Mouse (Mus musculus) ES-CJ7 (cell line): ENCODE measurements at regions not wholly inside any gene's neighbourhood (a gene's known extent, or its start where the extent isn't known, plus 50 kb on each side); places are given as distances from the start of the nearest gene placed in this dataset.
A peak's percentile ranks its signal among the peaks of the same experiment; 100 is the strongest.

ENCODE experiments used
- DNase-seq: peaks from one replicate; pipeline ENCODE4 v3.0.0; 2011; ENCODE audit warnings: low read depth, low spot score

GRCm38 (mm10) chr3:103464181-103464580 lies 110.8 kb upstream of the Syt6 start:
- no peak for DNase-seq

GRCm38 (mm10) chr3:103464729-103465128 lies 110.3 kb upstream of the Syt6 start:
- no peak for DNase-seq

DNA sequence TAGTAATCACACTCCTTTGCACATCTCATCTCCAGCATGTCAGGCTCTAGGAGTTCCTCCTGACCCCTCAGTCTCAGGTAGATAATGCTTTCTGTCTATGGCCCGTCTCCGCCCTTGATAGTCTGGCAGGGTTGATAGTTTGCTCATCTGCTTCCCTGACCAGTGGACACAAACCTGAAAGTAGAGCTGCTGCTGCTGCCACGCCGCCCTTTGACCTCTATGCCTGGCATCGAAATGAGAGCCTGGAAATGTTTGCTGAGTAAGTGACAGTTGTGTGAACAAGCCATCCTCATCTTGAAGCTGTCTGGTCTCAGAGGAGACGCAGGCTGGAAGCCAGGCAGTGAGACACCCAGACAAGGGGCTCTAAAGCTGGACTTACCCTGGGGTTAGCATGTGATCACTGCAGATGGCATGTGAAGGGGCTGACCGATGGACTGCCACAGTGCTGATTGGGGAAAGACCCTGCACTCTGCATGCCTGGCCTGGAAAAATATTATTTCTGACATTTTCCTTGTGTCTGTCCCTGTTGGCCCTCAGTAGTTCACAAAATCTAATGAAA lies 109.8 kb upstream of the Syt6 start:
- no peak for DNase-seq

- DNase-seq: no peak
These were observed 109.1 kb upstream of the Syt6 start for GRCm38 (mm10) chr3:103465948-103466347.

DNA sequence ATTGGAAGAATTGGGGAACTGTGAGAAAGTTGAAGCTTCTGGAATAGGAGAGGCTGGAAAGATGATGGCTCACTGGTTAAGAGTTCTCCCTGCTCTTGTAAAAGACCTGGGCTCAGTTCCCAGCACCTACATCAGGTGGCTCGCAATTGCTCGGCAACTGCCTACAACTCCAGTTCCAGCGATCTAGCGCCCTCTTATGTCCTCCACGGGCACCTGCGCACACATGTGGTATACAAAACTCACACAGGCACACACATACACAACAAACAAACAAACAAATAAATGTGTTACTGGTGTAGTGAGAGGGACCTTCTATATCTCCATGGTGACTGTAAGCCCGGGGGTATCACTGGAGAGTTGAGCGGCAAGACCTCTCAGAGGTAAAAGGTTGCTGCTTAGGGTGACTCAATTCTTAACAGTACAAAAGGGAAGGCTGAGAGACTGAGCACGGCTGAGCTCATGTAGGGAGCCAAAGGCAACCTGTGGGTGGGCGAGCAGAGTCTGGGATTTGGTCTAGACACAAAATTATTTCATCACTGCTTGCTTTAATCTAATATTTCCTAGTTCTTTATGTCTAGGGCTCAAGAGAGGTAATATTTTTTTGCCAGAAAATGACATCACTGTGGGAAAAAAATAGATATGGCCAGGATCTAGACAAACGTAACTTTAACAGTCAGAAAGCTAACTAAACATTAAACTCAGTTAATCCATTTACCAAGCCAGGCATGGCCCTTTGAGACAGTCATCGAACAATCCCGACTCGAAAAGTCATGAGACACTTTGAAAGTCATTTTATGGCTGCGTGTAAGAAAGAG lies 104.2 kb upstream of the Syt6 start:
- DNase-seq: peak; percentile 11

GRCm38 (mm10) chr3:103472598-103472997 lies 102.4 kb upstream of the Syt6 start:
- DNase-seq: no peak

- no peak for DNase-seq
These were observed 101.7 kb upstream of the Syt6 start for GRCm38 (mm10) chr3:103473336-103473735.

DNA sequence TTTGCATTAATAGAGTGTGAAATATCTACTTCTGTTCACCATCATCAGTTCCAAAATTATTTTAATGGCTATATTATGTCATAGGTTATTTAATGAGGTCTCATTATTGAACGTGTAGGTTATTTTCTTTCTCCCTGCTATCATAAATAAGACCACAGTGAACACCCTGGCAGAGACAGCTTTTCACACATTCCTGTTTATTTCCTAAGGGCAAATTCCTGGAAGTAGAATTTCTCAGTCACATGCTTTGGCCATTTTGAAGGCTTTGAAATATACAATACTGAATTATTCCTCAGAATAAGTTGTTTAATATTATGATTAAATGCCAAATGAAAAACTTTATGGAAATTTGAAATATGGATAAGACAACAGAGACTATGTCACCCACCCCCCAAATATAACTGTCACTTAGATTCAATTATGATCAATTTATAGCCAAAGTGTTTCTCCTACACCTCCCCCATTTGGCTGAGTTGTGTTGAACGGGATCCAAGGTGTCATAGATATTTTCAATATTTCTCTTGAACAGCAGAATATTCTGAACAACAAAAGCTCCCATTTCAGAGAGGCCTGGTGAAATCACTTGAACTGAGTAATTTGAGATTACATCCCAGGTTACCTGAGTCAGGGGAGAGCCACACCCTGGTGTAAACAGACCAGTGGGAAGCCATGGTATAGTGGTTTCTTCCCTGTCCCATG lies 95.0 kb upstream of the Syt6 start:
- no peak for DNase-seq

GRCm38 (mm10) chr3:103480676-103481075 lies 94.4 kb upstream of the Syt6 start:
- DNase-seq: no peak

DNA sequence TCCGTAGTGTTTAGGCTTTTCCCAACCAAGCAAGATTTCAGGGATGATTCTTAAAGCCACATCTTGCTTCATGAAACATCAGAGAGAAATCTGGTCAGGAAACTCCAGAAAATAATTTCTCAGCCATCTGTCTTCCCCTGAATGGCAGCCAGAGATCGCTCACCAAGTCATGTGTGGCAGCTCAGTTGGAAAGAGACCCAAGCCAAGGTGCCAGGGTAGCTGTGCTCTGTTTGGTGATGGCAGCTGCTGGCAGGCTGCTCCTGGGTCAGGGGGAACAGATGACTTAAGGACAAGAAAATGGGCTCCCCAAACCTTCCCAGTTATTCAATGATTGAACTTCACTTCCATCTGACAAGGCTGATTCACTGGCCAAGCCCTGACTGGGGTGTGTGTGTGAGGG lies 91.7 kb upstream of the Syt6 start:
- DNase-seq: no peak

DNA sequence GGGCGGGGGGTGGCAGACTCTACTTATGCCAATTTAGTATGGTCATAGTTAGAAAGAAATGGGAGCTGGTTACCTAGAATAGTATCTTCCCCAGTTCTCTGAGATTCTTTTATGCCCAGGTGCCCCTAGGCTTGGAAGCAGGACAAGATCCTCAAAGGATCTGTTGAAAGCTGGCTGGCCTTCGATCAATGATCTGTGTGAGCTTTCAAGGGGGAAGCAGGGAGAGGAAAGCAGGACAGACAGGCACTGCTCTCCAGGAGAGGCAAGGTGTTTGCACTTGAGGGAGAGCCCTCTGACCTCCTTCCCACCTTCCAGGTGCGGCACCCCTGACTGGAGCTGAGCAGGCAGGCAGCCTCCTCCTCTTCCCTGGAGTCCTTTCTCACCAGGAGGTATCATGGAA lies 91.3 kb upstream of the Syt6 start:
- DNase-seq: peak; percentile 41

- no peak for DNase-seq
These were observed 85.2 kb upstream of the Syt6 start for GRCm38 (mm10) chr3:103489786-103490185.

DNA sequence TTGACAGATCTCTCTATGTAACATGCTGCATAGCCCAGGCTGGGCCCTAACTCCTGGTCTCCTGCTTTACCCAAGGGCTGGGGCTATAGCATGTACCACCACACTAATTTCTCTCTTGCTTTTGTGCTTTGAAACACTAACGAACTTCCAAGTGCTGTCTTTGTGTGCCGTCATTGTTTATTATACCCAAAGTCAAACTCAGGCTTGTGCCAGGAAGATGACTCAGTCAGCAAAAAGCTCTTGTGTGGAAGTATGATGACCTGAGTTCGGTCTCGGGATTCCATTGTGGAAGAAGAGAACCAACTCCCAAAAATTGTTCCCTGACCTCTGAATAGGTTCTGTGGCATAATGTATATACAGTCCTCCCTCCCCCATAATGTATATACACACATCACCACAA lies 84.1 kb upstream of the Syt6 start:
- DNase-seq: no peak

GRCm38 (mm10) chr3:103492211-103492610 lies 82.8 kb upstream of the Syt6 start:
- peak; percentile 43 for DNase-seq

- no peak for DNase-seq
These were observed 81.4 kb upstream of the Syt6 start for GRCm38 (mm10) chr3:103493623-103494022.

DNA sequence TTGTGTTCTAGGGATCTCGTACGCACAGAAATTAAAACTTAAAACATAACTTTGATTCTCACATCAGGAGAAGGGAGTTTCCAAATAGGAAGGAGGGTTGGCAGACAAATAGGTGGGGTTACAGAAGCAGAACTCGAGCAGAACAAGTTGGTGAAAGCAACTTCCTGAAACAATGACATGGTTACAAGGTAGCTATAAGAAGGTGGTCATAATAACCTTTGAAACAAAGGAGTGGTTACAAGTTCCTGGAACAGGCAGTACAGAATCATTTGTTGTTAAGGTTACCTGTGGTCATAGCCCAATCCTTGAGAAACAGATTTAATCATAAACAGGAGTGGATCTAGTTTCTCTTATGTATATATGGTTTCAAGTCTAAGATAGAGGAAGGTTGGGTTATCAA lies 81.0 kb upstream of the Syt6 start:
- no peak for DNase-seq

DNA sequence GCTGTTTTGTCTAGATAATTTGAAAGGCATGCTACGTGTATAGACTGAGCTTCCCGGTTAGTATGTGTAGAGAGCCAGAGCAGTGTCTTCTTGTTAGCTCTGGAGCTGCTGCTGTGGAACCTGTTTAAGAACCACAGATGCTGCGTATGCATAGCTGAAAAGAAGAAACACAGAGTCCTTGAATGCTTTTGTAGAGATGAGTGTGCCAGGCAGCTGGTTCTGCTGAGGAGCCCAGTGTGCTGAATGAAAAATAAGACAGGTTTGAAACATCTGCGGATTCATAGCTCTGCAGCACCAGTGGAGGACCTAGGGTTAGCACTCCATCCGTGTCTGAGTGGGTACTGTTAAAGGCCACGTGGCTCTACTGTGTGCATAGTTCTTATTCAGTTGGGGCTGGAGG lies 78.9 kb upstream of the Syt6 start:
- DNase-seq: no peak

DNA sequence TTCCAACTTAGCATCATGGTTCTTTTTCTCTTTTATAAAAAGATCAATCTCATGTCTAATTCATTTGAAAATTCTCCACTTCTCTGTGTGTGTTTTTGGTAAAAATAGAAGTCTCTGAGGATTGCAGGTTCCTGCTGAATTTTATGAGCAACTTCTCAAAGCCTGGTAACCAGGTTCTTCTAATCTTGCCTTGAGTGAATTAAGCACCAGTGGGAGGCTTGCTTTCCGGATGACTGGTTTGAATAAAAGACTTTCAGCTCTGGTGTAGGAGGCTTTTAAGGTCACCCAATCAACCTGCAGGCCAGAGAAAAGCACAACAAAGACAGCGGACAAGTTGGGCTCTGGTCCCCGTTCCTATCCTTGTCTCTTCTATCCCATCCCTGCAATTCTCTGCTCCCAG lies 78.3 kb upstream of the Syt6 start:
- no peak for DNase-seq

DNA sequence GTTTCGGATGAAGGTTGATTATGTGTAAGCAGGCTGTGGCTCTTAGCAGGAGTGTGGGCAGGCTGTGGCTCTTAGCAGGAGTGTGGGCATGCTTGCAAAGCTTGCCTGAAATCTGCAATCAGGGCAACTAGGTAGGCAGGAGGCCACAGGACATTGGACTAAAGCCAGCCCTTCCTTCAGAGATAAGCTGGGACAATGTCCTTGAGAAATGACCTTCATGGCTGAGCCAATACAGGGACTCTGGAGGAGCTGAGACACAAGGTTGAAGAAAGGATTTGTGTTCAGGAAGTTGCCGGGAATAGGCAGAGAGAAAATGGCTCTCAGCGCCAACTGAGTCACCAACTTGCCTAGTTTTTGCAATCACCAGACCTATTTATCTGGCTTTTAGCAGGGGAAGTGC lies 77.3 kb upstream of the Syt6 start:
- no peak for DNase-seq

GRCm38 (mm10) chr3:103498458-103498857 lies 76.6 kb upstream of the Syt6 start:
- DNase-seq: no peak

DNA sequence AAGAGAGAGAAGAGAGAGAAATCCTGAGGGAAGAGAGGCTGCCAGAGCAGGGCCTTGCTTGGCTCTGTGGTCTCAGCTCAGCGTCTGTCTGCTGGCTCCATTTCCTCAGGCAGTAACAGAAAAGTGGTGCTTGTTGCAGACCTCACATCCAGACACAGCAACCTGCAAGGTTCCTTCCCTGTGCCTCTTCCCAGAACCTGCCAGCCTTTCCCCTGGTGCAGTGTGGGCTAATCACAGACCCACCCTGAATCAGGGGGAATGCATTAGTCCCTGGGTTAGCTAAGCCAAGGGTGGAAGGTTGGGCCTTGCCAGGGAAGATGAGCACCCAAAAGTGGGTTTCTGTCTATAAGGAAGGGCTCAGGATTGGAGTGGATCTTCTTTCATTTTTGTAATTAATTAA lies 75.2 kb upstream of the Syt6 start:
- DNase-seq: no peak

DNA sequence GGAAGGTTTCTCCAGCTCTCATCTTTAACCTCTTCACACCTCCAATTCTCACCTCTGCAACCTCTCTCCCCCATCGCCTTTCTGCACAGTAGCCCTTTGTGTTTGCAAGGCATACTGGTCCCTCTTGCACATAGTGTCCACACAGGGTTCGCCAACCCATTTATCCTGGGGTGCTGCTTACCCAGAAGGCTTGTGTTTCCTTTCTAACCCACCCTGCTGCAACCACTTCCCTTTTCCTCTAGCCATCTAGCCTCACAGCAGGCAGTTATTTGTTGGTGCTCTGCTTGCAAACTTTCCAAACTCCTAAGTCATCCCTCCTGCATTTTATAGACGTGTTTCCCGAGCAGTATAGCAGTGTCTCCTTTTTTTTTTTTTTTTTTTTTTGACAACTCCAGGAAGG lies 74.7 kb upstream of the Syt6 start:
- DNase-seq: no peak

GRCm38 (mm10) chr3:103504160-103504559 lies 70.9 kb upstream of the Syt6 start:
- DNase-seq: no peak
